Comparison of ENCODE assay signal across 9 mouse cellular contexts in the genomic region with DNA sequence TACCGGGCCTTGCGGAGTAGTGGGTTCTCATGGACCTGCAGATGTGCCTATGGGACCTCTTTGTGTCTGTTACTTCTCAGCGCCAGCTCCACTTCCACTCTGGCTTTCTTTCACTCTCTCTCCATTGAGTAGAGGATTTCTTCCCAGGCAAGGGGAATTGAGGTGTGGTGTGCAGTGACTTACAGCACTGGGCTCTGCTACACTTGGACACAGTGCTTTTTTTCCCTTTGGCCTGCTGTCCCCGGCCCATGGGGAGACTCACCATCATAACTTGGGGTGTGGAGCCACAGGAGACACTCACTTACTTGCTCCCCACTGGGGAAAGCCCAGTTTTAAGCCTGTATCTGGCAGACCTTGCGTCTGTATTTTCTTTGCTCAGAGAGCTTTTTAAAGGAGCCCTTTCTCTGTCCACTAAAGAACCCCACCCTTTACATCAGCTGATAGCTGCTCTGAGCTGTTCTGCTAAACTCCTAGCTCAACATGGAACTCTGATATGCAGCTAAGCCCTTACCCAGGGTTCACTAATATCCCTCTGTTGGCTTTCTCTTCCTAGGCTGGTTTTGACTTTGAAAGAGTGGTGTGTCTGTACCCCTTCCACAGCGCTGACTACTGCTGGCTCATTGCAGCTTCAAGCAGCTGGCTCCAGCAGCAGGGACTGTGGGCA. TPM values are rescaled to one million over a fixed set of nuclear protein-coding genes. Genes with fewer than 3 reads are reported as not detected.
A peak's percentile ranks its signal among the peaks of the same experiment; 100 is the strongest.
DNase-seq lines count a peak whose midpoint lies in the region; ATAC-seq and TF ChIP-seq lines count a peak whose summit lies in the region.
"Had no signal": no experiment of that assay in that cellular context is flagged by ENCODE, and none has a peak within 500 bp of the region (broad histone marks: within the 10 kb centered on the region; RNA-seq: fewer than 3 reads in every experiment).

No protein-coding gene starts in this region.

- TF ChIP-seq EP300 in lung, postnatal 0 days (IDR thresholded peaks at IDR 0.05) = no peak

- H3K4me1 ChIP-seq in lung, postnatal 0 days (ENCODE audit: insufficient read depth, low read depth, low read length) = peaks cover 26% of the 10 kb centered on the region; the same call in 1 of the 2 replicates
- H3K4me1 ChIP-seq in forebrain, embryonic 14.5 days (ENCODE audit: control insufficient read depth, insufficient read depth, low read length) = peaks cover 23% of the 10 kb centered on the region
- peaks cover 38% of the 10 kb centered on the region for H3K4me1 ChIP-seq in limb, embryonic 13.5 days
- peaks cover 26% of the 10 kb centered on the region for H3K4me1 ChIP-seq in small intestine, adult 2 months (ENCODE audit: control insufficient read depth, insufficient read depth, insufficient read length, low read length)

- no peak for ATAC-seq in lung, postnatal 0 days
- ATAC-seq in forebrain, embryonic 14.5 days = no peak
- ATAC-seq in limb, embryonic 13.5 days (ENCODE audit: low FRiP score, low read depth) = no peak
- ATAC-seq in activated CD4-positive, CD25-positive, alpha-beta regulatory T cell, adult 4 months = no peak

- peak overlapping the region; percentile 83; the same call in 1 of the 2 replicates for H3K9ac ChIP-seq in lung, postnatal 0 days (replicated peaks; ENCODE audit: low read depth)
- peak overlapping the region; percentile 83 for H3K9ac ChIP-seq in forebrain, embryonic 14.5 days (ENCODE audit: low read length)
- peak overlapping the region; percentile 89 for H3K9ac ChIP-seq in limb, embryonic 13.5 days

- H3K36me3 ChIP-seq in lung, postnatal 0 days (ENCODE audit: insufficient read depth, low read length) = peaks cover 27% of the 10 kb centered on the region; the same call in 1 of the 2 replicates
- H3K36me3 ChIP-seq in forebrain, embryonic 14.5 days (ENCODE audit: control insufficient read depth, insufficient read depth, low read length) = peaks cover 46% of the 10 kb centered on the region
- peaks cover 55% of the 10 kb centered on the region for H3K36me3 ChIP-seq in limb, embryonic 13.5 days
- peaks cover 44% of the 10 kb centered on the region for H3K36me3 ChIP-seq in small intestine, adult 2 months (ENCODE audit: control insufficient read depth, insufficient read depth, low read length)

- H3K27ac ChIP-seq in lung, postnatal 0 days (ENCODE audit: low read length) = peak overlapping the region; percentile 94
- no peak overlapping the region for H3K27ac ChIP-seq in forebrain, embryonic 14.5 days (ENCODE audit: low read depth, low read length)
- peak overlapping the region; percentile 40; the same call in 1 of the 2 replicates for H3K27ac ChIP-seq in limb, embryonic 13.5 days
- H3K27ac ChIP-seq in small intestine, adult 2 months (ENCODE audit: insufficient read depth, low read depth, low read length) = peak overlapping the region; percentile 32

- TF ChIP-seq CTCF in lung, postnatal 0 days (IDR thresholded peaks at IDR 0.05) = no peak
- TF ChIP-seq CTCF in small intestine, adult 2 months (IDR thresholded peaks at IDR 0.05; ENCODE audit: extremely low read depth, insufficient read length, insufficient replicate concordance, low read depth, low read length) = no peak

- H3K9me3 ChIP-seq in lung, postnatal 0 days (ENCODE audit: low read length) = no peaks in the 10 kb centered on the region
- H3K9me3 ChIP-seq in forebrain, embryonic 14.5 days (replicated peaks; ENCODE audit: control insufficient read depth, low read length) = no peaks in the 10 kb centered on the region
- H3K9me3 ChIP-seq in limb, embryonic 13.5 days = no peaks in the 10 kb centered on the region

- H3K4me3 ChIP-seq in lung, postnatal 0 days (ENCODE audit: low read depth, low read length) = peak overlapping the region; percentile 88
- H3K4me3 ChIP-seq in forebrain, embryonic 14.5 days (ENCODE audit: low read depth, low read length) = 0 out of 2 replicates have a peak overlapping the region, but pooled peaks have one; percentile 87
- H3K4me3 ChIP-seq in limb, embryonic 13.5 days = peak overlapping the region; percentile 87
- H3K4me3 ChIP-seq in small intestine, adult 2 months (ENCODE audit: low read depth, low read length) = peak overlapping the region; percentile 91

- peak overlapping the region; percentile 81 for H3K4me2 ChIP-seq in lung, postnatal 0 days (replicated peaks; ENCODE audit: low read depth, low read length)
- peak overlapping the region; percentile 86 for H3K4me2 ChIP-seq in forebrain, embryonic 14.5 days (ENCODE audit: low read length)
- peak overlapping the region; percentile 88 for H3K4me2 ChIP-seq in limb, embryonic 13.5 days (replicated peaks)

- no peak for TF ChIP-seq POLR2A in small intestine, adult 2 months (IDR thresholded peaks at IDR 0.05; ENCODE audit: low read depth, low read length)

- H3K27me3 ChIP-seq in lung, postnatal 0 days (replicated peaks; ENCODE audit: insufficient read depth, low read length) = no peaks in the 10 kb centered on the region
- H3K27me3 ChIP-seq in forebrain, embryonic 14.5 days (replicated peaks; ENCODE audit: control insufficient read depth, insufficient read depth, low read length) = no peaks in the 10 kb centered on the region
- no peaks in the 10 kb centered on the region for H3K27me3 ChIP-seq in limb, embryonic 13.5 days
- H3K27me3 ChIP-seq in small intestine, adult 2 months (ENCODE audit: control insufficient read depth, insufficient read depth, low read length) = no peaks in the 10 kb centered on the region

- 80% methylated on average over 6 of the region's 6 CpGs for WGBS in lung, postnatal 0 days
- WGBS in forebrain, embryonic 14.5 days = 88% methylated on average over 6 of the region's 6 CpGs
- 86% methylated on average over 6 of the region's 6 CpGs for WGBS in limb, embryonic 13.5 days
- WGBS in small intestine, adult 2 months = 88% methylated on average over 6 of the region's 6 CpGs

- DNase-seq in lung, postnatal 0 days (ENCODE audit: low spot score) = no peak
- DNase-seq in lung, postnatal 10 days = no peak
- no peak for DNase-seq in forebrain, embryonic 14.5 days (ENCODE audit: low spot score)
- no peak for DNase-seq in adrenal gland, adult 2 months
- DNase-seq in spleen, postnatal 10 days (ENCODE audit: low spot score in 2 of 2) = no peak
- DNase-seq: gastrocnemius, postnatal 36 days had no signal

RNA-seq across cellular contexts. Expression of a gene that starts 3.1 kb away (rescaled TPM):
- 115 and 119 TPM in 2 replicates for polyA plus RNA-seq in lung, postnatal 0 days (2015; fragmentation: Nextera tagmentation; extraction: Ambion mirVana)
- polyA plus RNA-seq in forebrain, embryonic 14.5 days (2014; fragmentation: Nextera tagmentation; extraction: Ambion mirVana) = 71.3 and 79.8 TPM in 2 replicates
- polyA plus RNA-seq in limb, embryonic 13.5 days (2015; fragmentation: Nextera tagmentation; extraction: Ambion mirVana) = 73.1 and 82.9 TPM in 2 replicates
- polyA plus RNA-seq in small intestine, adult 2 months (2012; rRNA removed) = 315 and 714 TPM in 2 replicates
- polyA plus RNA-seq in activated CD4-positive, CD25-positive, alpha-beta regulatory T cell, adult 4 months (2017; shearing (Covaris generic)) = 10 to 100 TPM; 11.0 to 15.2 TPM
- 100 to 1,000 TPM; 129 to 133 TPM for total RNA-seq in adrenal gland, adult 2 months (2021)
- polyA plus RNA-seq in adrenal gland, adult 2 months (2012; rRNA removed) = 470 and 474 TPM in 2 replicates

RNA-seq across cellular contexts. Expression of a gene that starts 26.6 kb away (rescaled TPM):
- 2.8 and 3.2 TPM in 2 replicates for polyA plus RNA-seq in lung, postnatal 0 days (2015; fragmentation: Nextera tagmentation; extraction: Ambion mirVana)
- polyA plus RNA-seq in forebrain, embryonic 14.5 days (2014; fragmentation: Nextera tagmentation; extraction: Ambion mirVana) = 0.61 and 0.72 TPM in 2 replicates
- 0.52 and 0.70 TPM in 2 replicates for polyA plus RNA-seq in limb, embryonic 13.5 days (2015; fragmentation: Nextera tagmentation; extraction: Ambion mirVana)
- polyA plus RNA-seq in small intestine, adult 2 months (2012; rRNA removed) = 26.0 and 53.2 TPM in 2 replicates
- under 1 TPM; 0.11 to 0.17 TPM for polyA plus RNA-seq in activated CD4-positive, CD25-positive, alpha-beta regulatory T cell, adult 4 months (2017; shearing (Covaris generic))
- 10 to 100 TPM; 14.4 to 24.6 TPM for total RNA-seq in adrenal gland, adult 2 months (2021)
- 23.7 and 26.6 TPM in 2 replicates for polyA plus RNA-seq in adrenal gland, adult 2 months (2012; rRNA removed)

RNA-seq across cellular contexts. Expression of a gene that starts 38.1 kb away (rescaled TPM):
- 5.1 and 5.9 TPM in 2 replicates for polyA plus RNA-seq in lung, postnatal 0 days (2015; fragmentation: Nextera tagmentation; extraction: Ambion mirVana)
- polyA plus RNA-seq in forebrain, embryonic 14.5 days (2014; fragmentation: Nextera tagmentation; extraction: Ambion mirVana) = 7.9 and 9.6 TPM in 2 replicates
- 8.6 and 10.7 TPM in 2 replicates for polyA plus RNA-seq in limb, embryonic 13.5 days (2015; fragmentation: Nextera tagmentation; extraction: Ambion mirVana)
- 37.0 and 68.8 TPM in 2 replicates for polyA plus RNA-seq in small intestine, adult 2 months (2012; rRNA removed)
- 10 to 100 TPM in 1 of 2 experiments, 1 to 10 TPM in 1; 7.4 to 17.2 TPM for polyA plus RNA-seq in activated CD4-positive, CD25-positive, alpha-beta regulatory T cell, adult 4 months (2017; shearing (Covaris generic))
- total RNA-seq in adrenal gland, adult 2 months (2021) = 10 to 100 TPM; 31.0 to 36.0 TPM
- polyA plus RNA-seq in adrenal gland, adult 2 months (2012; rRNA removed) = 105 and 108 TPM in 2 replicates

RNA-seq across cellular contexts. Expression of a gene that starts 43.9 kb away (rescaled TPM):
- 20.2 and 21.6 TPM in 2 replicates for polyA plus RNA-seq in lung, postnatal 0 days (2015; fragmentation: Nextera tagmentation; extraction: Ambion mirVana)
- 74.3 and 98.9 TPM in 2 replicates for polyA plus RNA-seq in forebrain, embryonic 14.5 days (2014; fragmentation: Nextera tagmentation; extraction: Ambion mirVana)
- 23.9 and 29.0 TPM in 2 replicates for polyA plus RNA-seq in limb, embryonic 13.5 days (2015; fragmentation: Nextera tagmentation; extraction: Ambion mirVana)
- 64.2 and 112 TPM in 2 replicates for polyA plus RNA-seq in small intestine, adult 2 months (2012; rRNA removed)
- polyA plus RNA-seq in activated CD4-positive, CD25-positive, alpha-beta regulatory T cell, adult 4 months (2017; shearing (Covaris generic)) = 1 to 10 TPM; 1.4 to 1.5 TPM
- total RNA-seq in adrenal gland, adult 2 months (2021) = 100 to 1,000 TPM in 1 of 2 experiments, 10 to 100 TPM in 1; 87.1 to 123 TPM
- polyA plus RNA-seq in adrenal gland, adult 2 months (2012; rRNA removed) = 247 and 266 TPM in 2 replicates

RNA-seq across cellular contexts. Expression of a gene that starts 53.4 kb away (rescaled TPM):
- polyA plus RNA-seq in lung, postnatal 0 days (2015; fragmentation: Nextera tagmentation; extraction: Ambion mirVana) = 0.49 and 0.55 TPM in 2 replicates
- 0.30 TPM in 1 of 2 replicates, not detected in the other for polyA plus RNA-seq in forebrain, embryonic 14.5 days (2014; fragmentation: Nextera tagmentation; extraction: Ambion mirVana)
- 3.1 and 4.2 TPM in 2 replicates for polyA plus RNA-seq in limb, embryonic 13.5 days (2015; fragmentation: Nextera tagmentation; extraction: Ambion mirVana)
- 0.74 TPM in 1 of 2 replicates, not detected in the other for polyA plus RNA-seq in small intestine, adult 2 months (2012; rRNA removed)
- not detected for polyA plus RNA-seq in activated CD4-positive, CD25-positive, alpha-beta regulatory T cell, adult 4 months (2017; shearing (Covaris generic))
- 10 to 100 TPM; 18.7 to 23.7 TPM for total RNA-seq in adrenal gland, adult 2 months (2021)
- polyA plus RNA-seq in adrenal gland, adult 2 months (2012; rRNA removed) = 237 and 302 TPM in 2 replicates
- total RNA-seq: gastrocnemius, postnatal 36 days had no signal
